Mouse (Mus musculus) adrenal gland, adult (tissue): Measurements from ENCODE around the gene Naglu.

Source experiments
- DNase-seq, 2 experiments: peaks; one replicate each; pipeline ENCODE4 v3.0.0; 2022 to 2023; ENCODE audit warnings: low spot score in 1 of 2; ENCODE audit not compliant: inconsistent age in 2 of 2

The Naglu gene

GRCm38 (mm10) chr11:101069391-101070188 lies at the start of gene Naglu:
Gene Naglu, plus strand, starts transcription at chr11:101070012.
- peak; percentile 97 to 98 for DNase-seq

GRCm38 (mm10) chr11:101023371-101023770 lies 46.4 kb upstream of the Naglu start:
- no peak for DNase-seq

GRCm38 (mm10) chr11:101024001-101024400 lies 45.8 kb upstream of the Naglu start:
- DNase-seq: no peak

- DNase-seq: no peak
Measured at GRCm38 (mm10) chr11:101027121-101027520, 42.7 kb upstream of the Naglu start.

- DNase-seq: no peak
Measured at GRCm38 (mm10) chr11:101029320-101029719, 40.5 kb upstream of the Naglu start.

- DNase-seq: no peak
Measured at GRCm38 (mm10) chr11:101030136-101030807, 39.5 kb upstream of the Naglu start.

- DNase-seq: no peak
Measured at GRCm38 (mm10) chr11:101030808-101031156, 39.0 kb upstream of the Naglu start.

GRCm38 (mm10) chr11:101031470-101031869 lies 38.3 kb upstream of the Naglu start:
- no peak for DNase-seq

- peak; percentile 67 to 71 for DNase-seq
Measured at GRCm38 (mm10) chr11:101033856-101034500, 35.8 kb upstream of the Naglu start.

GRCm38 (mm10) chr11:101034614-101035327 lies 35.0 kb upstream of the Naglu start:
- DNase-seq: peak; percentile 77 to 91

GRCm38 (mm10) chr11:101035328-101035695 lies 34.5 kb upstream of the Naglu start:
- DNase-seq: peak in 1 of 2 experiments; percentile 59

GRCm38 (mm10) chr11:101037795-101038194 lies 32.0 kb upstream of the Naglu start:
- no peak for DNase-seq

GRCm38 (mm10) chr11:101045826-101046225 lies 24.0 kb upstream of the Naglu start:
- no peak for DNase-seq

GRCm38 (mm10) chr11:101046440-101046839 lies 23.4 kb upstream of the Naglu start:
- DNase-seq: peak in 1 of 2 experiments; percentile 40

GRCm38 (mm10) chr11:101047502-101047901 lies 22.3 kb upstream of the Naglu start:
- no peak for DNase-seq

GRCm38 (mm10) chr11:101050359-101050758 lies 19.5 kb upstream of the Naglu start:
- no peak for DNase-seq

GRCm38 (mm10) chr11:101051051-101051493 lies 18.7 kb upstream of the Naglu start:
- DNase-seq: peak in 1 of 2 experiments; percentile 57

GRCm38 (mm10) chr11:101051617-101052016 lies 18.2 kb upstream of the Naglu start:
- no peak for DNase-seq

- peak in 1 of 2 experiments; percentile 53 for DNase-seq
Measured at GRCm38 (mm10) chr11:101052751-101053473, 16.9 kb upstream of the Naglu start.

- peak in 1 of 2 experiments; percentile 46 for DNase-seq
Measured at GRCm38 (mm10) chr11:101053974-101054373, 15.8 kb upstream of the Naglu start.
